Mouse (Mus musculus) neural tube, embryonic 15.5 days (tissue): ENCODE data around the gene Lamtor5. TPM values are rescaled to one million over a fixed set of nuclear protein-coding genes. Genes with fewer than 3 reads are reported as not detected.

ENCODE experiments used
- ATAC-seq: fragments of 200-750 bp; cut with Nextera tagmentation; 2 replicates; pipeline ENCODE4 v1.8.0; 2017; ENCODE audit warnings: mild to moderate bottlenecking, moderate TSS enrichment, moderate library complexity; ENCODE audit not compliant: low FRiP score
- H3K27ac ChIP-seq: fragments of 300-500 bp; sonication (generic); replicated peaks from 2 replicates; pipeline ENCODE4 v1.5.1; 2015; ENCODE audit warnings: mild to moderate bottlenecking, inconsistent platforms
- H3K27me3 ChIP-seq: fragments of 300-500 bp; sonication (generic); replicated peaks from 2 replicates; pipeline ENCODE4 v1.6.1; 2015; ENCODE audit warnings: inconsistent platforms
- H3K36me3 ChIP-seq: fragments of 300-500 bp; sonication (generic); 2 replicates; pipeline ENCODE4 v1.6.1; 2015; ENCODE audit warnings: inconsistent platforms
- H3K4me1 ChIP-seq: fragments of 300-500 bp; sonication (generic); 2 replicates; pipeline ENCODE4 v1.6.1; 2015; ENCODE audit warnings: inconsistent platforms
- H3K4me2 ChIP-seq: fragments of 300-500 bp; sonication (generic); 2 replicates; pipeline ENCODE4 v1.6.1; 2015; ENCODE audit warnings: inconsistent platforms, mild to moderate bottlenecking, moderate library complexity
- H3K4me3 ChIP-seq: fragments of 300-500 bp; sonication (generic); replicated peaks from 2 replicates; pipeline ENCODE4 v1.5.1; 2015; ENCODE audit warnings: mild to moderate bottlenecking, inconsistent platforms
- H3K9ac ChIP-seq: fragments of 300-500 bp; sonication (generic); replicated peaks from 2 replicates; pipeline ENCODE4 v1.6.1; 2015; ENCODE audit warnings: mild to moderate bottlenecking, inconsistent platforms
- H3K9me3 ChIP-seq: fragments of 300-500 bp; sonication (generic); replicated peaks from 2 replicates; pipeline ENCODE4 v1.6.1; 2016; ENCODE audit warnings: inconsistent platforms
- WGBS: fragments of 180-500 bp; shearing (Covaris S2); methylation state at CpG from one replicate; pipeline ENCODE4 v1.1.7; 2015; ENCODE audit warnings: mixed read lengths; 5-methylcytosine and 5-hydroxymethylcytosine counted together
- polyA plus RNA-seq: library from polyadenylated mRNA; unstranded; fragments of >200 nt; fragmentation: Nextera tagmentation; extraction: Ambion mirVana; gene quantifications from 2 replicates; pipeline ENCODE4 v1.2.1, GENCODE M21; 2015

Lamtor5 gene
- polyA plus RNA-seq, 1 experiment from 2014 or later: 197 TPM

GRCm38 (mm10) chr3:107326442-107326841 is 47.8 kb downstream of the Lamtor5 start:
- H3K9ac ChIP-seq: no peak overlapping the region
- H3K9me3 ChIP-seq: no peaks in the 10 kb centered on the region
- 98% methylated on average over 1 of the region's 1 CpGs for WGBS
- no peak overlapping the region for H3K27ac ChIP-seq
- H3K4me1 ChIP-seq: peaks cover 47% of the 10 kb centered on the region
- no peak overlapping the region for H3K4me3 ChIP-seq
- no peak overlapping the region for H3K4me2 ChIP-seq
- no peak for ATAC-seq
- H3K27me3 ChIP-seq: no peaks in the 10 kb centered on the region
- H3K36me3 ChIP-seq: peaks cover 22% of the 10 kb centered on the region

DNA sequence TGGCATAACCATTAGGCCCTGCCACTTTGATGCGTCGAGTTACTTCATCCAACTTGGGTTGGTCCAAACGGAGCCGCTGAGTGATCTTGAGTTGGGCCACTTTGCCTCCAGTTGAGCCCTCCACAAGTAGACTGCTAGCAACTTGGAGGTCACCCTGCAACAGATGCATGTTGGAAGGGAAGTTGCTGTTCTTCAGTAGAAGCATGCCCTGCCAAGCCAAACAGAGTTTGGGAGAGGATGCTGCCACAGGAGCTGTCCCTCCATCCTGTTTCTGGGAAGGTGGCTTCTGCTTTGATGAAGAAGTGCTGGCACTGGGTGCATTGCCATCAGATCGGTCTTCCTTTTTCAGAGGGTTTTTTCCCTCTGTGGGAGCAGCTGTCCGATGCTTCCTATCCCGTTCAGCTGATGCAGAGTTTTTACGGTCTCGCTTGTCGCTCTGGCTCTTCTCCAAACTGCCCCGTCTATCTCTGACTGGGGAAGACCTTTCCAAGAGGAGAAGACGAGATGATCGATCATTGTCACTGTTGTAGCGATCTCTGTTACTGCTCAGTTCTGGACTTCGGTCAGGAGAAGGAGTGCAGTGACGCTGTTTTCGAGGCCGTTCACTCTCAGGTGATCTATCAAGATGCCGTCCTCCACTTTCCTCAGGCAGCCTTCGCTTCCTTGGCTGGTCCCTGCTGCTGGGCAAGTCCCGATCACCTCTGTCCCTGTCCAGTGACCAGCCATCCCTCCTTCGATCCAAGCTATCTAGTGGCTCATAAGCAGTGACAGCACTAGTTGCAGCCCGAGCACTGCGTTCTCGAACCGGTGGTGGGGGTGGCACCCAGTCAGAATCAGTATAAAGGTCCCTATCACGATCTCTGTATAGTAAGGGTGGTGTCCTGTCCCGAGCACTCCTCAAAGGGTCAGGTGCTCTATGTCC is 52.1 kb downstream of the Lamtor5 start:
- H3K27ac ChIP-seq: no peak overlapping the region
- peaks cover 36% of the 10 kb centered on the region for H3K4me1 ChIP-seq
- H3K4me3 ChIP-seq: peak overlapping the region; percentile 90
- no peaks in the 10 kb centered on the region for H3K9me3 ChIP-seq
- 0 out of 2 replicates have a peak overlapping the region, but pooled peaks have one; percentile 80 for H3K9ac ChIP-seq
- 64% methylated on average over 28 of the region's 28 CpGs for WGBS
- no peak for ATAC-seq
- H3K36me3 ChIP-seq: peaks cover 13% of the 10 kb centered on the region
- no peaks in the 10 kb centered on the region for H3K27me3 ChIP-seq
- peak overlapping the region; percentile 97 for H3K4me2 ChIP-seq

- Histone ChIP-seq H3K9me3 (no peaks in the 10 kb centered on the region), H3K4me1 (peaks cover 35% of the 10 kb centered on the region), H3K4me2 (peak overlapping the region; percentile 97), H3K9ac (peak overlapping the region; percentile 80), H3K27me3 (no peaks in the 10 kb centered on the region), H3K27ac (peak overlapping the region; percentile 91), H3K36me3 (peaks cover 13% of the 10 kb centered on the region), H3K4me3 (peak overlapping the region; percentile 90)
- ATAC-seq: no peak
- 22% methylated on average over 17 of the region's 17 CpGs for WGBS
These were observed 53.1 kb downstream of the Lamtor5 start for GRCm38 (mm10) chr3:107331746-107332126.

DNA sequence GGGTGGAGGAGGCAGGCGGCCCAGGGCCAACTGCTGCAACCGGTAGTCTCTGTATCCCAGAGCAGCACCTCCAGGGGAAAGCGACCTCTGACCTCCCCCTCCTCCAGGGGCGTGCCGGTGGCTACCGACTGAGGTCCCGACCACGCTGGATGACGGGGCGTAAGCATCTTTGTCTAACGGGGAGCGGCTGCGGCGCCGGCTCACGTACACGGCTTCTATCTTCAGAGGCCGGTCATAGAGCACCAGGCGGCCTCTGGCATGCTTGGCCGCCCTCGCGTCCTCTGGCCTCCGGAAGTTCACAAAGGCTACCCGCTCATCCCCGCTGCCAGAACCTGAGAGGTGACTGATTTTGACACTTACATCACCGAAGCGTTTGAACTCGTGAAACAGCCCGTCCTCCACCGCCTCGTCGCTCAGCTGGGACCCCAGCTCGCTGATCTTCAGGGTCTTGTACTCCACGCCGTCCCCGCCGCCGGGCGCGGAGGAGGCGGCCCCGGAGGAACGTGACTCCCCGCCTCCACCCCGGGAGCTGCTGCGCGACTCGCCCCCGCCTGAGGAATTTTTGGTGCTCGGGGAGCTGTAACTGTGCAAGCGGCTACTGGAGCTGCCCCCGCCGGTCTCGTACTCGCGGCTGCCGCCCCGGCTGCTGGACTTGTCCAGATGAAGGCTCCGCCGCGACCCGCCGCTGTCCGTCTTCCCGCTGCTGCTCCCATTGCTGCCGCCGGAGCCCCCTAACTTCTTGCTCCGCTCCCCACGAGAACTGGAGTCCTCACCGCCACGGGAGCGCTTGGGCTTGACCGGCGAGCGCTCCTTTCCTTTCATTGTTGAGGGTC is 53.7 kb downstream of the Lamtor5 start:
- Histone ChIP-seq H3K4me1 (peaks cover 35% of the 10 kb centered on the region), H3K27me3 (no peaks in the 10 kb centered on the region), H3K4me2 (peak overlapping the region; percentile 97), H3K27ac (peak overlapping the region; percentile 91), H3K36me3 (peaks cover 13% of the 10 kb centered on the region), H3K9ac (peak overlapping the region; percentile 80), H3K4me3 (peak overlapping the region; percentile 90), H3K9me3 (no peaks in the 10 kb centered on the region)
- peak; percentile 9 for ATAC-seq
- under 1% methylated on average over 73 of the region's 75 CpGs for WGBS

- Histone ChIP-seq H3K9me3 (no peaks in the 10 kb centered on the region), H3K36me3 (peaks cover 13% of the 10 kb centered on the region), H3K4me1 (peaks cover 32% of the 10 kb centered on the region), H3K27me3 (no peaks in the 10 kb centered on the region), H3K4me2 (peak overlapping the region; percentile 97), H3K27ac (peak overlapping the region; percentile 93), H3K9ac (peak overlapping the region; percentile 80), H3K4me3 (peak overlapping the region; percentile 90)
- WGBS: under 1% methylated on average over 37 of the region's 37 CpGs
- ATAC-seq: peak; percentile 98
These were observed 54.3 kb downstream of the Lamtor5 start for GRCm38 (mm10) chr3:107332960-107333380.

Other genes with a start within 250 kb of the Lamtor5 start
- gene Kcna3, start 242.7 kb upstream of the Lamtor5 start, polyA plus RNA-seq: 7.9 and 9.2 TPM in 2 replicates
- 1.8 and 2.0 TPM in 2 replicates for gene Kcna2, start 177.7 kb upstream of the Lamtor5 start, polyA plus RNA-seq
- gene Kcna10, start 95.8 kb upstream of the Lamtor5 start, polyA plus RNA-seq: not detected in 2 replicates
- 0.17 and 0.24 TPM in 2 replicates for gene Cym, start 57.1 kb upstream of the Lamtor5 start, polyA plus RNA-seq
- 0.14 TPM in 1 of 2 replicates, not detected in the other for gene A630076J17Rik, start 48.2 kb upstream of the Lamtor5 start, polyA plus RNA-seq
- gene Prok1, start 39.2 kb upstream of the Lamtor5 start, polyA plus RNA-seq: 0.15 and 0.36 TPM in 2 replicates
- gene Slc16a4, start 12.4 kb downstream of the Lamtor5 start, polyA plus RNA-seq: 1.6 and 2.1 TPM in 2 replicates
- gene Rbm15, start 54.8 kb downstream of the Lamtor5 start, polyA plus RNA-seq: 6.3 and 8.1 TPM in 2 replicates
- 9.1 TPM in 2 replicates for gene Kcnc4, start 180.7 kb downstream of the Lamtor5 start, polyA plus RNA-seq
- gene Slc6a17, start 239.2 kb downstream of the Lamtor5 start, polyA plus RNA-seq: 13.9 and 16.9 TPM in 2 replicates